Mouse (Mus musculus): ENCODE measurements around the gene Myl3. TPM values are rescaled to one million over a fixed set of nuclear protein-coding genes. Genes with fewer than 3 reads are reported as not detected.

The Myl3 gene
- total RNA-seq, 2 experiments from 2014 or later: not detected

Other genes starting within 250 kb of the Myl3 start
- 10 to 100 TPM; 62.3 to 64.8 TPM for gene Setd2, start 209.3 kb upstream of the Myl3 start, total RNA-seq (2021)
- 1 to 10 TPM; 2.0 to 3.5 TPM for gene Nradd, start 117.4 kb upstream of the Myl3 start, total RNA-seq (2021)
- 10 to 100 TPM; 13.4 to 18.9 TPM for gene Nbeal2, start 87.7 kb upstream of the Myl3 start, total RNA-seq (2021)
- gene Ccdc12, start 85.4 kb upstream of the Myl3 start, total RNA-seq (2021): 10 to 100 TPM; 50.9 to 62.8 TPM
- 1 to 10 TPM; 3.9 TPM for gene Pth1r, start 5.3 kb downstream of the Myl3 start, total RNA-seq (2021)
- gene Prss42, start 56.3 kb downstream of the Myl3 start, total RNA-seq (2021): not detected
- not detected for gene Prss44, start 72.1 kb downstream of the Myl3 start, total RNA-seq (2021)
- gene Prss43, start 84.8 kb downstream of the Myl3 start, total RNA-seq (2021): under 1 TPM in 1 of 2 experiments, not detected in 1; 0.33 TPM
- under 1 TPM in 1 of 2 experiments, not detected in 1; 0.35 TPM for gene Prss45, start 92.7 kb downstream of the Myl3 start, total RNA-seq (2021)
- gene Prss46, start 102.6 kb downstream of the Myl3 start, total RNA-seq (2021): not detected
- 1 to 10 TPM; 1.6 to 2.1 TPM for gene Prss50, start 116.1 kb downstream of the Myl3 start, total RNA-seq (2021)
- 1 to 10 TPM; 7.7 to 8.4 TPM for gene Als2cl, start 138.0 kb downstream of the Myl3 start, total RNA-seq (2021)
- gene Tmie, start 138.3 kb downstream of the Myl3 start, total RNA-seq (2021): 1 to 10 TPM; 1.7 to 1.9 TPM
- not detected for gene Fam240a, start 175.0 kb downstream of the Myl3 start, total RNA-seq (2021)
- gene Tdgf1, start 204.3 kb downstream of the Myl3 start, total RNA-seq (2021): 1 to 10 TPM in 1 of 2 experiments, under 1 TPM in 1; 0.18 to 1.1 TPM
- 1 to 10 TPM; 1.1 to 3.1 TPM for gene Lrrc2, start 209.7 kb downstream of the Myl3 start, total RNA-seq (2021)
- gene Rtp3, start 248.7 kb downstream of the Myl3 start, total RNA-seq (2021): under 1 TPM; 0.15 to 0.40 TPM